Comparison of ENCODE assay signal across 1 mouse cellular context in the genomic region with DNA sequence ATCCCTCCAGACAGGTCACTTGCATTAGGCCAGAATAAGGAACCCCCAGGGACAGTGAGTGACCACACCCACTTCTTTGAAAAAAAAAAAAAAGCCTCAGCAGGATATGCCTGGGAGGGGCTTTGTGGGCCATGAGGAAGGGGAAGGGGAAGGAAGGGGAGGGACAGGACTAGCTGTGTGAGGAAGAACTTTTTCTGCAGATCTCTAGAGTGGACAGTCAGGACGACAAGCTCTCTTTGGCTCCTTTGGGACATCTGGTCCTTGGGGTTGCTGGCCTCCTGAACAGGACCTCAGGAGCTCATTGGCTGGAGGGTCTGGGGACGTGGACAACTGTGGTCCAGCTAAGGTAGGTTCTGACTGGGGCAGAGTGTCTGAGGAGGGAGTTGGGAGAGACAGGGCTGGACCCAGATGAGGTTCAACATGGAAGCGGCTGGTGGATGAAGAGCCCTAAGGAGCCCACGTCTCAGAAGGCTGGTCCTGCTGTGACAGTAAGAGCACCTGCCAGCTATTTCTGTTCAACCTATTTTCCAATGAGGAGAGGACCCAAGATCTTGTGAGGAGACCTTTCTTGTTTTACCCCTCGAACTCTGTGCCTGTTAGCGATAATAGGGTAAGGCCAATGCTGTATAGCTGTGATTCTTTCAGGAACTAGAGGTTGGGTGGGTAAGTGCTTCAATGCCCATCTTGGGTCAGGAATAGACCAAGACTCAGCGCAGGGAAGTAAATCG.
TF ChIP-seq lines count a peak whose summit lies in the region.

A gene (plus strand): TSS at position 118 of the 728 bp plus-strand sequence.

TF ChIP-seq in CH12.LX, 34 proteins besides CTCF, POLR2A, EP300 and RAD21 (continued from another document):
- TF ChIP-seq ZMIZ1 (IDR thresholded peaks at IDR 0.05; ENCODE audit: low read depth, low read length) (peak; percentile 95), ZC3H11A (IDR thresholded peaks at IDR 0.05; ENCODE audit: low read depth, low read length) (no peak), JUND (conservative IDR thresholded peaks at IDR 0.05; ENCODE audit: low read depth, low read length) (no peak), USF1 (IDR thresholded peaks at IDR 0.05; ENCODE audit: low read depth, low read length) (no peak)
TF ChIP-seq in CH12.LX: peak in this region for 15.
